Mouse (Mus musculus) naive thymus-derived CD4-positive, alpha-beta T cell, adult 2 months (primary cell): ENCODE results near the gene Golt1b.
A peak's percentile ranks its signal among the peaks of the same experiment; 100 is the strongest.

Source experiments
- DNase-seq: peaks from one replicate; pipeline ENCODE4 v3.0.0-alpha.2; 2011; ENCODE audit warnings: low read depth

The Golt1b gene

GRCm38 (mm10) chr6:142384521-142384920, 2.5 kb upstream of the Golt1b start:
- DNase-seq = no peak

GRCm38 (mm10) chr6:142386285-142387010, 573 bp upstream of the Golt1b start:
- DNase-seq = no peak

GRCm38 (mm10) chr6:142387755-142388271, 792 bp downstream of the Golt1b start:
- no peak for DNase-seq

GRCm38 (mm10) chr6:142389101-142389500, 2.1 kb downstream of the Golt1b start:
- DNase-seq = no peak

GRCm38 (mm10) chr6:142392312-142392711, 5.3 kb downstream of the Golt1b start:
- DNase-seq = no peak

GRCm38 (mm10) chr6:142394669-142395068, 7.6 kb downstream of the Golt1b start:
- DNase-seq = no peak

- no peak for DNase-seq
Observed at GRCm38 (mm10) chr6:142395756-142396155, 8.7 kb downstream of the Golt1b start.

GRCm38 (mm10) chr6:142411140-142411539, 24.1 kb downstream of the Golt1b start:
- DNase-seq = no peak

GRCm38 (mm10) chr6:142412906-142413491, 26.0 kb downstream of the Golt1b start, which contains the start of gene Spx:
Gene Spx (plus strand): TSS chr6:142413441.
- DNase-seq = no peak

GRCm38 (mm10) chr6:142413845-142414244, 26.8 kb downstream of the Golt1b start:
- DNase-seq = no peak

GRCm38 (mm10) chr6:142414597-142414996, 27.6 kb downstream of the Golt1b start:
- DNase-seq = no peak

- DNase-seq = no peak
Observed at GRCm38 (mm10) chr6:142424976-142425375, 38.0 kb downstream of the Golt1b start.

GRCm38 (mm10) chr6:142429072-142429471, 42.1 kb downstream of the Golt1b start:
- DNase-seq = no peak

GRCm38 (mm10) chr6:142451381-142451780, 64.4 kb downstream of the Golt1b start:
- DNase-seq = no peak

GRCm38 (mm10) chr6:142453311-142453710, 66.3 kb downstream of the Golt1b start:
- peak; percentile 58 for DNase-seq
